Mouse (Mus musculus) Muller cell, postnatal 12 days (primary cell): Measurements from ENCODE around the gene Cmbl.

Experiments
- DNase-seq: peaks from one replicate; pipeline ENCODE4 v3.0.0-alpha.2; 2015; ENCODE audit errors: inconsistent ontology term

Cmbl gene

DNA sequence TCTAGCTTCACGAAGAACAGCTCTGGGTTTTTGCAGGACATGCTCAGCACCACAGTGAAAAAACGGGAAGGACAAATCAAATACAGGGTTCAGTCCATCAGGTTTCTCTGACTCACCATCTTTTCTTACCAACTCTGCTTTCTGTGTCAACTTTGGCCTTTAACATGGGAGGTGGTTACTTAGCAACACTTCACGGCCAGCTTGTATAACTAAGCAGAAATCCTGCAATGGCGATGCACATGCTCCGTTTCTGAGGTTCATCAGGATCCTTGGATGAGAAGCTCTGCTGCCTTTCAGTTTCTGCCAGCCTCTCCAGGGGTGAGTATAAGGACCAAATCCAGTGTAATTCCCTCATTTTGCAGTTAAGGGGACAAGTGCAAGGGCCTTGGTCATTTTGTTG, at the start of gene Cmbl:
Gene Cmbl (plus strand): TSS at position 206 of the 400 bp plus-strand sequence.
- no peak for DNase-seq

DNA sequence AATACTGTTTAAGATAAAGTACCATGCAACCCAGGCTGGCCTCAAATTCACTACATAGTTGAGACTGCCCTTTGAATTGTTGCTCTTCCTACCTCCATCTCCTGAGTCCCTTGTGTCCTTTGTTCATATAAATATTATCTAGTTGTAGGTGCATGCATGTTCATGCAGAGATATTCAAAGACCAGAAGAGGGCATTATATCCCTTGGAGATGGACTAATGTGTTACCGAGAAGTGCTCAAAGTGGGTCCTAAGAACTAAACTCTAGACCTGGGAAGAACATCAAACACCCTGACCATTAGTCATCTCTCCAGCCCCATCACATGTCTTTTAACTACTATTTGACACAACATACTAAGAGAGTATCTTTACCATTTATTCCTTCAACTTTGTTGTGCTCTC, 48.0 kb upstream of the Cmbl start:
- DNase-seq: no peak

DNA sequence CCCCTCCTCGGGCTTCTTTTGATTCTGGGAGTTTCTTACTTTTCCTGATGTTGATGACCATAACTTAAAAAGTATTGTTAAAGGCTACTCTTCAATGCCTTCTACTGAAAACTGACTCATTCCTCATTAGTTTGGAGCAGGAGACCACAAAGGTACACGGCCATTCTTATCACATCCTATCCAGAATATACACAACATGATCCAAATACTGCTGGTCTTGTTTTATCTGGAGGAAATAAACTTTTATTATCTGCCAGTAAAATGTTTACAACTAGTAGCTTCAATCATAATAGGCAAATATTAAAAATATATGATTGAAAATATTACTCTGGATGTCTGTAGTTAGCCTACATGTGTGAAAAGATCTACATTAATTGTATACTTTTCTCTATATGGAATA, 46.8 kb upstream of the Cmbl start:
- no peak for DNase-seq

DNA sequence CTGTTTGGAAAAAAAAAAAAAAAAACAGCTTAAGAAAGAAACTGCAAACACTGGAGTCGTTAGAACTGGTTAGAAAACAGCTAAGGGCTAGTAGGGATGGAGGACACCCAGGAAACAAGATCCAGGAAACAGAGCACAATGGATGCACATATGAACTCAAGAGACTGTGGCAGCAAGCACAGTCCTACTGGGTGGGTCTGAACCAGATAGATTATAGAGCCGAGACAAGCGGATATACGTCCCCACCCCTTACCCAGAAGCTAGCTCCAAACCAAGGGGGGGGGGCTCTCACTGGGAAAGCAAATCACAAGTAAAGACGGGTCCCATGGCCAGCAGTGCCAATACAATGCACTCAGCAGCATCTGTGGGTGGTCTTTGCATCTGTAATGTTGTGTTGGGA, 46.2 kb upstream of the Cmbl start:
- no peak for DNase-seq

DNA sequence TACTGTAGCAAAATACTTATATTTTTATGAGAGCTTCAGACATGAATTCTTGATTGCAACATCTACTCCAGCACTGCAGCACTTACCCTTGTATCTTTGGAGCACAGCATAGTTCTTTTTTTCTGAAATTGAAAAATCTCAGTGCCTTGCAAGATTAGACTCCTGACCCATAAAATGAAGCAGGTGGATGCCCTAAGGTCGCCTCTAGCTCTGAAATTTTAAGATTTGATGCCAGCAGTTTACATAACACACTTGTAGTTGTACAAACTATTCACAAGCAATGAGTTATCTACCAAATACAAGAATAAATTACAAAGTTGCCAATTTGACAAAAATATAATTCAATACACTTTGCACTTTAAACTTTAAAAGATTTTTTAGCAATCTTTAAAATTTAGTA, 38.7 kb upstream of the Cmbl start:
- no peak for DNase-seq

DNA sequence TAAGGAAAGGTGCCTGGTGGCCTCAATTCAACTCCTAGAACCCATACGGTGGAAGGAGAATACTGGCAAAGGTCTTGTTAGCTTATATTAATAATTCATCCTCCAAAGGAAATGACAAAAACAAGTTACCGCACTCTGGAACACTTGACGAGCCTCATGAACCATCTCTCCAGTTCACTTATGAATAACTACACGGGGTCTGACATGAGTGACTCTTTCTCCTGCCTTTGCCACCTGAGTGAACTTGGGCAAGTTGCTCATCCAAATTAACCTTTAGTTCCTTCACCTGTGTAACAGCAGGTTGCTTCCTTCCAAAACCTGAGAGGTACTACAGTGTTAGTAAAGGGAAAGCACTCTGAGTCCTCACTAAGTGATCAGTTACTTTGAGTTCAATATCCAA, 36.7 kb upstream of the Cmbl start:
- DNase-seq: no peak

DNA sequence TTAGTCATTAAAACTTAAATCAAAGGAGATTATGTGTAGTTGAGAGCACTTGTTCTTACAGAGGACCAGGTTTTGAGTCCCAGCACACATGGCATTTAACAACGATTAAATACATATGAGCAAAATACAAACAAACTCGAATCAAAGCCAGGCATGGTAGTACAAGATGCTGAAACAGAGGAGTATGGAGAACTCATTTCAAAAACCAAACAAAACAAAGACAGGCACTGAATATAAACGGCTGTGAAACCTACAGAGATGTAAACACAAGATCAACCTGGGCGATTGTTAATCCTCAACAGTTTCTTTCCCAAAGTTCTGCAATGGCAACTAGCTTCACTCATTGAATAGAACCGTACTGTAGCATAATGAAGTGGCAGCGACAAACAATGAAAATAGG, 36.1 kb upstream of the Cmbl start:
- no peak for DNase-seq

DNA sequence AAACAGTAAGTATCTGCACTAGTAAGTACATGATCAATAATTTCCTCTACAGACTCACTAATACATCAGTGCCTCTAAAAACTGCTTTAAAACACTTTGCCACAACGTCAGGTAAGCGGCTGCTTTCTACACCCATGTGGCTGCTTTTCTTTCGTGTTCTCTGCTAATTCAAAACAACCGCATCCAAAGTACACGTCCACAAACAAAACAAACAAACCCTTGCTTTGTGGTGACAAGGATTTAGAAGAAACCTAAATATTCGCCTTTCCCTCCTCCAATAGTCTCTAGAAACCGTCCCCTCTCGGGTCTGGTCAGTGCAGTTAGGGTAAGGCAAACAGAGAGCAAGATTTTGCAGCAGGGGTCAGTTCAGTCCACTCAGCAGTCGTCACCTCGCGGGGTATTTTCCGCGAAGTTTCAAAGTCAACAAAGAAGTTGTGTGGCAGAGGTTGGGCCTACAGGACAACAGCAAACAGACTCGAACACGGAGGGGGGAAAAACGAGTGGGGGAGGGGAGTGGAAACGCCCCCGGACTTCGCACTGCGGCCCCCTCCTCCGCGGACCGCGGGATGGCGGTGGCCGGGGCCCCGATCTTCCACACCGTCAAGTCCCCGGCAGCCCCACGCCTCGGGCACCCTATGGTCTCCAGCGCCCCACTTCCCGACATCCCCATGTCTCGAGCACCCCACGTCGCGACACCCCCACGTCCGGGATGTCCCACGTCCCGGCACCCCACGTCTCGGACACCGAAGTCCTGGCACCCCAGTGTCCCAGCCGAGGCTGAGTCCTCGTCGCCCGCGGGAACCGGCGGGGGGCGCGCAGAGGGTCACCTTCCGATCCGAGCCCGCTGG, 35.2 kb upstream of the Cmbl start:
- DNase-seq: no peak

DNA sequence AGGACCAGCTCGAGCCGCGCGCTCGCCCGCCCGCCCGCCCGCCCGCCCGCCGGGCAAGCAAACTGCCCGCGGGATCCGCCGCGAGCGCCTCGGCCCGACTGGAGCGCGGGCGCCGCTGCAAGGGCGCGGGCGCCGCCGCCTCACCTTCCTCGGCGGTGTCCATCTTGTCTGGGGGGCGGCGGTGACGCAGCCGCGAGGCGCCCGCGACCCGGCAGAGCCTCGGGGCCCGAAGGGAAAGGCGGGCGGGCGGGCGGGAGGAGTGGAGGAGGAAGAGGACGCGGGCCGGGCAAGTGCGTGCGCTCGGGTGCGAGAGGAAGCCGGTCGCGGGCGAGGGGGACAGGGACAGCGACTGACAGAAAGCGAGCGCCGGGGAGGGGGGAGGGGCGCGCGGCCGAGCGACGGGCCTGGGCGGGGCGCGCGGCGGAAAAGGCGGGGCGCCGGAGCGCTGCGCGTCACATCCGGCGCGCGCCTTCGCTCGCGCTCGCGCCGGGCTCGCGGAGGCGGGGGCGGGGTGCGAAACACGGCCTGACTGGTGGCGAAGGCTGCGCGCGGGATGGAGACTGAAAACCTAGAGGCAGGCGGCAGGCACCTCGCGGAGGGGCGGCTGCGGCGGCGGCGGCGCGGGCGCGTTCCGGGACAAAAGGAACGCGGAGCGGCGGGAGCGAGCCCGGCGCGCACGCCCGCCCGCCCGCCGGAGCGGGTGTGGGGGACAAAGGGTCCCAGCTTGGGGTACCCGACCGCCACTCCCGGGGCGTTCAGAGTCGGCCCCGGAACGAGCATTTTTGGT, 34.3 kb upstream of the Cmbl start, which contains the start of gene March6:
Gene March6 (minus strand): TSS at position 395 of the 787 bp plus-strand sequence.
- DNase-seq: peak; percentile 95

DNA sequence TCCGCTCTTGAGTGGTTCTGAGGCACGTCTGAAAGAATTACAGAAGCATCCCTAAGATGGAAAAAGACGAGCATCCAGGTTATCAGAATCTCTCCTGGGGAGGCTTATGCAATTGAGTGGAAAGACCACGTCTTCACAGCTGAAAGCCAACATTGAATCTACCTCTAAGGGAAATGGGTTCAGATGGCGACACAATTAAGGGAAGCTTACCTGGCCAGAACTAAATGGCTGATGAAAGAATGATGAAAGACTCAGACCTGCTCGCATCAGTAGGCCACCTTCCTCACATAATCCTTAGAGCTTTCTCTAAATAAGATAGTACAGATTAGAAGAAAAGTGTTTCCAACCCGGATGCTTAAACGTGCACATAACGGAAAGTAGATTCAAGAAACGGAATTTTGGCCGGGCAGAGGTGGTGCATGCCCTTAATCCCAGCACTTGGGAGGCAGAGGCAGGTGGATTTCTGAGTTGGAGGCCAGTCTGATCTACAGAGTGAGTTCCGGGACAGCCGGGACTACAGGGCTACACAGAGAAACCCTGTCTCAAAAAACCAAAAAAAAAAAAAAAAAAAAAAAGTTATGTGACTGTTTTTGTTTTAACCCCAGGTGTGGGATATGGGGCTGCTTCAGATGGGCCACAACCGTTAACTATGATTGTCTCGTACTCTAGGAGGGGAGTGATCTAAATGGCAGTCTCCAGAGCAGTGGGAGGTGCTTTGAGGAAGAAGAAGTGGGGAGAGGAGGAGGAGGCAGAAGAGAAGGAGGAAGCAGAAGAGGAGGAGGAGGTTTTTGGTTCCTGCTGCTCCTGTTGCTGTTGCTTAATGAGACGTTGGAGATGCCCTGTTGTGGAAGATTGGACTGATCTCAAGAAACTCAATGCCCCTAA, 33.5 kb upstream of the Cmbl start:
- no peak for DNase-seq

DNA sequence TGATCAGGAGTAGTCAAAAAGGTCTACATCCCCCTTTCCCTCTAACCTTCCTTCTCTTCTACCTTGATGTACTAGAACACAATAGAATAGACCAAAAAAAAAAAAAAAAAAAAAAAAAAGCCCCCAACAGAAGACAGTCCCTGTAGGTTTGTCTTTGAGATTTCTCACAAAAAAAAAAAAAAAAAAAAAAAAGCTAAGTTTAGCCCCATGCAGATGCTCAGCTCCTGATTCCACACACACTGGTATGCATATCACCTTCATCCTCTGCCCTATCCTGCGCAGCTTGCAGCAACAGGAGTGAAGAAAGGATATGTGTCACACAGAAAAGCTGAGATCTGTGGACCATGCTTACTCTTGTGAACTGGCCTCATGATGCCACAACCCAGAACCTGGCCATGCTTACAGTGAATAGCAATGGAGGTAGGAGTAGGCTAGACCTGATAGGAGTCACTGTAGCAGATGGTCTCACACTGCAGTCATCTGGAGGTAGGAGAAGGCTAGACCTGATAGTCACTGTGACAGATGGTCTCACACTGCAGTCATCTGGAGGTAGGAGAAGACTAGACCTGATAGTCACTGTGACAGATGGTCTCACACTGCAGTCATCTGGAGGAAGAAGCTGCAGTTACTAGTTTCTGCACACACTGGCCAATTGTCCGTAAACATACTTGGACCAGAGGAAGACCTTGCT, 32.7 kb upstream of the Cmbl start:
- DNase-seq: no peak

DNA sequence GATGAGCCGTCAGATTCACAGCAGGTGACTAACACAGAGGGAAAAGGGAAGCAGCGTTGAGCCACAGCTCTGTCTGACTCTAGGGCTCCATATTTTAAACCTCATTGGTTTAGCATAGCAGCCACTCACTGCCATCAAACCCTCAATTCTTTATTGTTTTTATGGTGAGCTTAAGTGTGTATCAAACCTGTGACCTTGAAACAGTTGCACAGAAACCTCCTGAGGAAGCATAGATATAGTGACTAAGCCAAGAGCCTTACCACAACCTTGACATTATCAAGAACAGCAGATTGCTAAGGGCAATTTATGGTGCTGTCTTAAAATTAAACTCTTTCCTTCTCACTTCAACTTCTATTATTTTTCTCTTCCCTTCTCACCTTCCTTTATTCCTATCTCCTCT, 31.7 kb upstream of the Cmbl start:
- DNase-seq: no peak

DNA sequence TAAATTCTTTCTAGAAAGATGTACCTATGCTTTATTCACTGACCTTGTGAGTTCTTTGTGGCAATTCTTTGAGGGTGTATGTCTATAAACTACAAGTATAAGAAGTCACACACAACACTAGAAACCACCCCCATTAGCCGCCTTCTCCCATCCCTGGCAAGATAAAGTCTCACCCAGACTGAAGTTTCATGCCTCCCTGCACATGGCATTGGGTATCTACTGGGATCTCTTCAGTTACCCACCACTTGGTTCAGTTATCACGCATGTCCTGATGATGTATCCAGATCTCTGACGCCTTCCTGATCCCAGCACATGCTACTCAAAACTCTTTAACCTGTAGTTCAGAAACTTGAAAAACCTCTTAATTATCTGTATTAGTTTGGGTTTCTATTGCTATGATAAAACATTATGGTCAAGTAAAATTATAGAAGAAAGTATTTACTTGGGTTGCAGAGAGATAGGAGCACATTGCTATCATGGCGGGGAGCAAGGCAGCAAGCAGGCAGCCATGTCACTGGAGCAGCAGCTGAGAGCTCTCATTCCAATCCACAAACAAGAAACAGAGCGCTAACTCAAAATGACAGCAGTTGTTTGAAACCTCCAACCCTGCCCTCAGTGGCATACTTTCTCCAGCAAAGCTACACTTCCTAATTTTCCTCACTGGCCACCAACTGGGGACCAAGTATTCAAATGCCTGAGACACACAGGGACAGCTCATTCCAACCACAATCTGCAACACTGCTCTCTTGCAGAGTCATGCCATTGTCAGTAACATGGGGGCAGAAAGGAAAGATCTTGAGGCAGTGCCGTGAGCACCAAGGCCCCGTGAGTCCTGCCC, 30.5 kb upstream of the Cmbl start:
- DNase-seq: peak; percentile 79

DNA sequence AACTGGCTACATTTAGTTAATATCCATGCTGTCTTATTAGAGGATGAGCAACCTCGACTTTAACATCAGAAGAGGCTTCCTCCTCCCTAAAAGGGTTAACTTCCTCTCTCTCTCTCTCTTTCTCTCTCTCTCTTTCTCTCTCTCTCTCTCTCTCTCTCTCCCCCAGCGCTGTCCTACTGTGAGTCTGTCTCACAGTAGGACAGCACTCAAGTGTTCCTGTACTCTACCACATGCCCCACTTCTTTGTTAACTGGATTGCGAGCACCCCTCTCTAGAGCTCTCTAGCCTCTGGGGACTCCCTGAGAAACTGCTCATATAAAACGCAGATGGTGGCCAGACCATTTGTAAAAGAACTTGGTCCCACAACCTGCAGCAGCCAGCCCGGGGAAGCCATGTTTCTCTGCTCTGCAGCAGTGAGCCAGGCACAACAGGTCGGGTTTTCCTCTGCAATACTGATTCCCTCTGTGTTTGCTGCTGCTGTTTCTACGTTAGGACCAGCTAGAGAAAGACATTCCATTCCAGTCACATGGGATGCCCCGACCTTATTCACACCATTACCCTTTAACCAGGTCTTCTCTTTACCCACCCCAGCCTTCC, 29.8 kb upstream of the Cmbl start:
- peak; percentile 56 for DNase-seq

DNA sequence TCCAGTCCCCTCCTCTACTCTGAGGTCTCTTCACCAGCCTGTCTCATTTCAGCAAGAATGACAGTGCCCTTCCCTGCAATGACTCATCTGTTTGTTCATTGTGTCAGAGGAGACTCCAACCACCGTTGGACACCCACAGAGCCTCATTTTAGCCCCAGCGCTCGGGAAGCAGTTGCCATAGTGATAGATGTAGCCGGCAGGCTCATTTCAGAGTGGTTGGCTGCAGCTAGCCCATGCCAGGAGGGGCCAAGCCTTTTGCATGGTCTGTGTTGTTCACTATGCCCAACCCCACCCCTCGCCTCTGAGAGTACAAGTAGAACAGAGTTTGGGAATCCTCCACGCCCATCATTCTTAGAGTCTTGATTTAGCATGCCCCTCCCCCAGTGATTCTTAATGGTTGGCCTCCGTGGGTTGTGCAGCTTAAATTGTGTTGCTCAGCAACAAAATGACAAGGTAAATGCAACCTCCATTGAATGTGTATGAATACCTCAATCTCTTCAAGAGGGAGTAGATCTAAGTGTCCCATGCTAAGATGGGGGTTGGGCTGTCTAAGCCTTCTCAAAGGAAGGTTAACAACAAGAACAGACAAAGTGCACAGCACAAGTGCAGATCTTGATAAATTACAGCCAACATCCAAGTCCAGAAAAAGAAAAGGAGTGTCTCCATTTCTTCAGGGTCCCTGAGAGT, 29.0 kb upstream of the Cmbl start:
- DNase-seq: peak; percentile 93

DNA sequence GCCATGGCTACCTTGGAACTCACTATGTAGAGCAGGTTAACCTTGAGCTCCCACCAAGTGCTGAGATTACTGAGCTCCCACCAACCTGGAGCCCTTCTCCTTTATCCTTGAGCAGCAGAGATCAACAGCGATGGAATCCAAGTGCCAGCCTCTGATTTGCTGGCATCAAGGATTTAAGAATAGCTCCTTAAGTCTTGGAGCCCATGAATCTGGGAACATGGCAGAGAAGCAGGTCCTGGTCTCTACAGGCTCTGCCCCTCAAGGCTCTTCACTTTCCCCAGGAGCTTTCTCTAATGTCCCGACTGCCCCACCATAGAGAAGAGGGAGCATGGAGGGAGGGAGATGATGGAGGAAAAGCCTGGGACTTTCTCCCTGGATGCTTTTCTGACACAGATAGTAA, 27.5 kb upstream of the Cmbl start:
- no peak for DNase-seq

DNA sequence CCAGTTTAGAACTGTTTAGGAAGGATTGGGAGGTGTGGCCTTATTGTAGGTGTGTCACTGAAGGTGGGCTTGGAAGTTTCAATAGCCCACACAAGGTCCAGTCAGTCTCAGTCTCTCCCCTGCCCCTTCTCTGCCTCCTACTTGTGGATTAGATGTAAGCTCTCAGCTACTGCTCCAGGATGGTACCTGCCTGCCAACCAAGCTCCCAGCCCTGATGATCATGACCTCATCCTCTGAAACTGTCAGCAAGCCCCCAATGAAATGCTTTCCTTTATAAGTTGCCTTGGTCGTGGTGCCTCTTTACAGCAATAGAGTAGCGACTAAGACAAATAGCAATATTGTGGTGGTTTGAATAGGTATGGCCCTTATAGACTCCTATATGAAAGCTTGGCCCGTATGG, 26.8 kb upstream of the Cmbl start:
- DNase-seq: no peak

DNA sequence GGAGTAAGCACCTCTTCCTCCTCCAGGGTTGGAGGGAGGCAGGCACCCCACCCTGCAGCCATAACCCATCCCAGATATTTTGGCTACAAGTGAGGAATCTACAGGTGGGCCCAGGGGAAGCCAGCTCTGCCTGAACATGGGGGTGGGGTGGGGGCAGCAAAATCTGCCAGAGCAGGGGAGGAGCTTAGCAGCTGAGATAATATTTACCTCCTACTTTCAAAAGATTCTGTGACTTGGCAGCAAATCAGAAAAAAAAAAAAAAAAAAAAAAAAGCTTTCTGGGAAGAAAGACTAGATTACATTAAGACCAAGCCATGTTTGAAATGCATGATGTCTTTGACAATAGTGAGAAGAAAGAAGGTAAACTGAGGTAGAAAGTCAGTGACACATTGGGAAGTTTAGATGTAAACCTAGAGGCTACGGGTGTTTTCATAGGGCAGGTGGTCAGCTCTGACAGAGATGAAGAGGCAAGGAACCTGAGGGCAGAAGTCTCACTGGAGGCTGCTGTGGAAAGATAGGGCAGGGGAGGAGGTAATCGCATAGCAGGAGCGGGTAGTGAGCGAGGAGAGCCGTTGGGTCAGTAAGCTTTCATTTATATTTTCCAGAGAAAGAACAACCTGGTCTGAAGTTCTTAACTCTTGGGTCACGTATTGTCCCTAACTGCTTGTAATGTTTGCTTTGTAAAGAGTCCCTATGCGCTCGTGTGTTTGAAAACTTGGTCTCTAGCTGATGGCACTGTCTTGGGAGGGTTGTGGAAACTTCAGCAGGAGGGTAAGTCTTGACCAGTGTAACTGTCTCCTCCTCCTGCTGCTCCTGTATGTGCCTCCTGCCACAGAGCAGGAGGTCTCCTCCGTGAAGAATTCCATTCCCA, 25.3 kb upstream of the Cmbl start:
- no peak for DNase-seq

DNA sequence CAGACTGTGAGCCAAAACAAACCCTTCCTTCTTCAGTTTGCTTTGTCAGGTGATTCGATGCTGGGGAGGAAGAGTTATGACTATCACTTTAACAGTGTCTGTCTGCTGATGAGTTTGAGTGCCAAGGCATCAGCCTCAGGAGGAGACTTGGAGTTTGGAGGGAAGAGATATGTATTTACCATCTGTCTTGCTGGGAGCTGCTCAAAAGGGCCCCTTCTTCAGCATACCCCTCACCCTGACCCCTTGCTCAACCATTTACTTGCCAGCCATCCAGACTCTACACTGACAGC, 24.7 kb upstream of the Cmbl start:
- no peak for DNase-seq
